Mouse (Mus musculus): ENCODE measurements around the gene Fam183b.
"Not testable (repeated sequence)": the region's sequence is repeated elsewhere in the genome, so short reads cannot be mapped to it uniquely, and the experiment has no call there.

Fam183b gene

DNA sequence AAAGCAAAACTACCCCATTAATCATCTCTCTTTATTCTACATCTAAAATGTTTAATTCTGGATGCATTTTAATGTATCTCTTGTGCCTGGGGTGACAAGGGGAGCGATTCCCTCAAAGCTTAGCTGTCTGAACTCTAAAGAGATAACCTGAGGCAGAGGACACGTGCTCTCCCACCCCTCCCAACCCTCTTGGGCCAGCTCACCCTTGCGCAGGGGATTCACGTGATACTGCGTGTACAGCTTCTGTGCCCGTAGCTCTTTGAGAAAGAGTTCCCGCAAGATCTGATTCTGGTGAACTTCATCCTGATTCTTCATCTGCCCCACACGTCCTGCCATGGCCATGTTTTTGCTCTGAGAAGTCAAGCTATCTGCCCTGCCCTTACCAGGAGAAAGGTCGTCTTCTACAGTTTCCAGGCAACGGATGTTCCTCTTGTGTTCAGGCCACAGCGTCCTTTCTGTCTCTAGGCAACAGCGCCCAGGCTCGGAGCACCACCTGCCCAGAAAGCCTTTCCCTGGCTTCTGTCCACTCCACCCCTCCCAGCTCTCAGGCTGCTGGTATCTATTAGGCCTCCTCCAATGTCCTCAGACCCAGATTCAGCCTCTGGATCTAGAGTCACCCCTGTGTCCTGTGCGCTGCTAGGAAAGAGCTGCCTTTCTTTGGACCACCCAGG is at the start of gene Fam183b:
TSS of gene Fam183b (minus strand) at position 403 of the 671 bp plus-strand sequence.
- DNase-seq = peak; percentile 22

DNA sequence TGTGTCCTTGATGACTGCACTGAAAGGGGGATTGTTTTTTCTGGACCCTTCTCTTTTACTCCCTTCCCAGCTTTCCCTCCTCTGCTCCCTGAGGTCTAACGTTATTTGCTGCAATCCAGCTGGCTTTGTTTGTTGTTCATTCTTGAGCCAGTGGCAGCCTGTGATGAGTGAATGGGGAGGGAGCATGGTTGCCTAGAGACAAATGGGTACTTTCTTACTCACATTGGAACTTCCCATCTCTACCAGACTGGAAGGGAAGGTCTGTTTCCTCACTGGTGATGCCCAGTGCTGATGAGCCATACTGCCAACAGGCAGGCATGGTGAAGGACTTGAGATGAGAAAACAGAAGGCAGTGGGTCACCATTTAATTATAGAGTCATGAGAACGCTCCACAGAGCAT is 48.0 kb upstream of the Fam183b start:
- no peak for DNase-seq

DNA sequence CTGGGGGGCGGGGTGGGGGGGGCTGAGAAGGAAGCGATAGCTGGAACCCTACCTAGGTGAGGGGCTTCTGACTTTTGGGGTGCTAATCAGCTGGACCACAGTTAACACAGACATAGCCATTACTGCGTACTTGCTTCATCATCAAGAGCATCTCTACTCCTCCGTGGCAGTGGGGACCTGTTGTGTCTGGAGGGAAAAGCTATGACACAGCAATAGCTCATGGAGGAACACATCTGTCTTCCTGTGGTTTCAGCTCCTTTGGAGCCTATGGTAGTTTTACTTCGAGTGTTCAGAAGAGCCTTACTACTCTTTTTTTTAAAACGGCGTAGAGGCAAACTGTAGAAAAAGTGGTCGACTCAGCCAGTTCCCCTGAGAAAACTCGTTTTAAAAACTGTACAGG is 45.9 kb upstream of the Fam183b start:
- no peak for DNase-seq

DNA sequence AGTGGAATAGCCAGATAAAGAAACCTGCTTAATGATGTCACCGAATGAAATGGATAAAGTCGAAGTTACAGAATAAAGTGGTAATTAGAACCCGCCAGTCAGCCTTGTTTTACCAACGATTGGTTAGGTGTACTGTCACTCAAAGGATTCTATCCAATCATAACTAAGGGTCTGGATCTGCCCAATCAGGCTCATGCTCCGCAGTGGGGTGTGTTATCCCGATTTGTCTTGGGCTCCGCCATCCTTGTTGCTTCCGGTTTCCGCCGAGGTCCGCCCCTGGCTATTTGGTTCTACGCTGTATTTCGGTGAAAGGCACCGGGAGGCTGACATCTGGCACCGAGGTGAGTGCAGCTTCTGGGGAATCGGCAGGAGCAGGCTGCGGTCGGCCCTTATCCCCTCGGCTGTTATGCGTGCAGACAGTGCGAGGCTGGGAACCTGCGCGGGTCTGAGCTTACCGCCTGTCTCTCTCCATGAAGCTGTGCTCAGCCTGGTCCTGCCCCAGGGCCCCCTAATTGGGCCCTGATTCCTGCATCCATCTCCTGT is 45.2 kb upstream of the Fam183b start, which contains the start of gene Gm12258:
TSS of gene Gm12258 (plus strand) at position 240 of the 543 bp plus-strand sequence.
- peak; percentile 74 for DNase-seq

DNA sequence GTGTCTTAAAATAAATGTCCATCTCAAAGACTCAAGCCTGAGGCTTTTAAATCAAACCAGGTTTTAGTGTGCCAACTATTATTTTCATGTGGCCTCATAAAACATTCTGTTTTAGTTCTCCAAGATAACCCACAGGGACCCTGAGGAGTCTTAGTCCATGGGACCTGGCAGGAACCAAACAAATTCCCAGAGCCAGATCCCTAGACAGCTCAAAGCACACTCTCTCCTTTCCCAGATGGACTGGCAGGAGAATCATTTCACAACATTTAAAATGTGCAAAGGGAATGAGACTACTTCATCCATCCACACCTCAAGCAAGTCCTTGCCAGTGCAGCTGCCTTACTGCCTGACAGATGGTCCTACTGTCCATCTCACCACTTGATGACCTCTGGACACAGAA is 37.2 kb upstream of the Fam183b start, which contains the start of gene Olfr311:
TSS of gene Olfr311 (plus strand) at position 301 of the 400 bp plus-strand sequence.
- not testable (repeated sequence) for DNase-seq

DNA sequence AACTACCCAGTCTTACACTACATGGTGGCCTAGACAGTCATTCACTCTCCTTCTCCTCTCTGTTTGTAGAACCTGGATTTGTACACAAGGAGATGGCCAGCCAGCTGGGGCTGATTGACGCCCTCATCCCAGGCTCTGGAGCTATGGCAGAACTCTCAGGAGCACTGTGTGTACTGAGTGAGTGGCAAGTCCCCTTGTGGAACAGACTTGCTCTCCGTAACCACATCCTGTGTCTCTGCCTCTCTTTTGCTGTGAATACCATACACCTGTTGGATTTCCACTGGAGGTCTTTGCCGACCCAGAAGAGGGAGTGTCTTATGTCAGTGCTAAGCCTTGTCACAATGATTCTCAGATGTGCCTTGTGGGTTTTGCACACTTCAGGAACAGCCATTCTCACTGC is 30.8 kb upstream of the Fam183b start:
- DNase-seq = not testable (repeated sequence)

DNA sequence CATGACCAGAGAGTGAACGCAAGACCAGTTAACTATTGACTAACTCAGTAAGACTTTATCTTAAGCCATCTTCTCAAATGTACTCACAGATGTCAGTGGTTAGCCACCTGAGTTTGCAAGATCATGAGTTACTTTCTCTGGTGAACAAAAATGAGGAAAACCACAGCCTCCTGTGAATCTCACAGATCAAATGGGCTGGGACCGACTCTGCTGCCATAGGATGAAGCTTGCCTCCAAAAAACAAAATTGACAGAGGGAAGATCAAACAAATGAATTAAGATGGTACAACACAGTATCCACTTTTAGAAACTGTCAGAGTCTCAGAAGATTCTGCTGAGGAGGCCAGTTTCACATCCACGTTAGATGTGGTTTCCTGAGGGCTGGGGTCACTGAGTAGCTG is 28.0 kb upstream of the Fam183b start:
- DNase-seq = no peak

DNA sequence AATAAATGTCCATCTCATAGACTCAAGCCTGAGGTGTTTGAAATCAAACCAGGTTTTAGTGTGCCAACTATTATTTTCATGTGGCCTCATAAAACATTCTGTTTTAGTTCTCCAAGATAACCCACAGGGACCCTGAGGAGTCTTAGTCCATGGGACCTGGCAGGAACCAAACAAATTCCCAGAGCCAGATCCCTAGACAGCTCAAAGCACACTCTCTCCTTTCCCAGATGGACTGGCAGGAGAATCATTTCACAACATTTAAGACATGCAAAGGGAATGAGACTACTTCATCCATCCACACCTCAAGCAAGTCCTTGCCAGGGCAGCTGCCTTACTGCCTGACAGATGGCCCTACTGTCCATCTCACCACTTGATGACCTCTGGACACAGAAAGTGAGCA is 27.2 kb upstream of the Fam183b start, which contains the start of gene Olfr312:
TSS of gene Olfr312 (plus strand) at position 301 of the 400 bp plus-strand sequence.
- not testable (repeated sequence) for DNase-seq

DNA sequence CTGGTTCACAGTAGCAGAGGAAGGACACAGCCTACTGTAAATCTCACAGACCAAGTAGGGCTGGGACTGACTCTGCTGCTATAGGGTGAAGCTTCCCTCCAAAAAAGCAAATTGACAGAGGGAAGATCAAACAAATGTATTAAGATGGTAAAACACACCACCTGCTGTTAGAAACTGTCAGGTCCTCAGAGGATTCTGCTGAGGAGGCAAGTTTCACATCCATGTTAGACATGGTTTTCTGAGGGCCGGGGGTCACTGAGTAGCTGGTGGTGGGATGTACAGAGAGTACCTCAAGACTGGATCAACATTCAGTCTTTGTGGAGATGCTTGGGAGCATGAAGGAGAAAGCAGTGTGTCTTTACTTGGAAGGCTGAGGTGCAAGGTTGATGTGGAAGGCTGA is 13.9 kb upstream of the Fam183b start:
- no peak for DNase-seq

DNA sequence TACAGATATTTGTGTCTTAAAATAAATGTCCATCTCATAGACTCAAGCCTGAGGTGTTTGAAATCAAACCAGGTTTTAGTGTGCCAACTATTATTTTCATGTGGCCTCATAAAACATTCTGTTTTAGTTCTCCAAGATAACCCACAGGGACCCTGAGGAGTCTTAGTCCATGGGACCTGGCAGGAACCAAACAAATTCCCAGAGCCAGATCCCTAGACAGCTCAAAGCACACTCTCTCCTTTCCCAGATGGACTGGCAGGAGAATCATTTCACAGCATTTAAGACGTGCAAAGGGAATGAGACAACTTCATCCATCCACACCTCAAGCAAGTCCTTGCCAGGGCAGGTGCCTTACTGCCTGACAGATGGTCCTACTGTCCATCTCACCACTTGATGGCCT is 12.9 kb upstream of the Fam183b start, which contains the start of gene Olfr313:
TSS of gene Olfr313 (plus strand) at position 301 of the 400 bp plus-strand sequence.
- DNase-seq = not testable (repeated sequence)

DNA sequence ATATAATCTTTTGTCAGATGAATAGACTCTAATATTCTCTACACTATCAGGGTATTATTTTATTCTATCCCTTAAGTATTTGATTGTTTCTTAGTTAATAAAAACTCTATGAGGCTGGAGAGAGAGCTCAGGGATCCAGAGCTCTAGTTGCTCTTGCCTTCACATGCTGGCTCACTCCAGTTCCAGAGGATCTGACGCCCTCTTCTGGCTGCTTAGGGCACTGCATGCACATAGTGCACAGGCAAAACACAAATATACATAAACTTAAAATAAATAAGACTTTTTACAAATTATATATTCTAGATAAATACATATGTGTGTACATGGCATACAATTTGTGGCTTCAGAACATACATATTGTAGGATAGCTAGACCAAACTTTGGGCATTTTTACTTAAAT is 10.2 kb upstream of the Fam183b start:
- no peak for DNase-seq

DNA sequence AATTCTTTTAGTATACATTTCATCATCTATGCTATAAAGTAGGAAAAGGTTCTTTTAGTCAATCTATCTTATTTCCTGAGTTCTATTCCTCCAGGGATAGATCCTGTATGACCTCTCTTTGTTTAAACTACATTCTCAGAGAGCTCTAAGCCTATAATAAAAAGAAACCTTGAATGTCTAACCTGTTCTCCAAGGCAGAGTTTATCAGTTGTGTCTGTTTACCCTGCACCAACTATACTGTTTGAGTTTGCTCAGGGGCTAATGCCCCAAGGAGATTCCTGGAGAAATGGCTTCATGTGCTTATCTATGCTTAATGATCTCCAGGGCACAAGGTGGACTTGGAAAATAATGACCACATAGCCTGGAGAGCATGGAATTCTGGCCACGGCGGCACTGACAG is 2.6 kb upstream of the Fam183b start:
- DNase-seq = no peak

DNA sequence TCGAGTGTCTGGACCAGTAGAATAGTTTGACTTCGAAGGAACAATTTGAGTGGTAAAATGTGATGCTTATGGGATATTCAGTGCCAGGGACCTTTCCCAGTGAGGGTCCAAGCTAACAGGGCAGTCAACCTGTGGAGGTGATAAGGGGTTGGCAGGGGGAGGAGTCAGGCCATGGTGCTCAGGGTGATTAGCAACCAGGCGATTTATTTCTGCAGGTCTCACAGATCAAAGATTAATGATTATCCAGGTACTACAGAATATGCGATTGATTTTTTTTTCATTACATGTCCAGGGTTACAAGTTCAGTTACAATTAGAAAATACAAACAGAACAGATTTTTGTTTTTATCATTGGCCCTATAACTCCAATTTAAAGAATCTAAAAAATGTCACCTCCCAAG is 2.1 kb upstream of the Fam183b start:
- no peak for DNase-seq

DNA sequence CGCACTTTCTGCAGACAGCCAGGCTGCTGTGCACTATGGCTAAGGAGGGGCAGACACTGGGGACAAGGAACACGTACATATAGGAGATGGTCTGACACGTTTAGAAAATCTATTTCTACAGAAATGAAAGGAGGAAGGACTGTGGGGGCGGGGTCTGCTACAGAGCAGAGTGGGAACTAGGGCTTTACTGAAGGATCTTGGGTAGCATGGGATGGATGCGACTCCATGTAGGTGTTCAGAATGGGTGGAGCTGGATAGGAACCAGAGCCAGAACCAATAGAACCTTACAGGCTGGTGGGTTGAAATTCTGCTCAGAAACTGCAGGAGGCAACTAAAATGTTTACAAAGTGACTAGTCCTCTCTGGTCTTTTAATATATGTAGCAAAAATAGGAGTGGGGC is 2.0 kb downstream of the Fam183b start:
- no peak for DNase-seq

DNA sequence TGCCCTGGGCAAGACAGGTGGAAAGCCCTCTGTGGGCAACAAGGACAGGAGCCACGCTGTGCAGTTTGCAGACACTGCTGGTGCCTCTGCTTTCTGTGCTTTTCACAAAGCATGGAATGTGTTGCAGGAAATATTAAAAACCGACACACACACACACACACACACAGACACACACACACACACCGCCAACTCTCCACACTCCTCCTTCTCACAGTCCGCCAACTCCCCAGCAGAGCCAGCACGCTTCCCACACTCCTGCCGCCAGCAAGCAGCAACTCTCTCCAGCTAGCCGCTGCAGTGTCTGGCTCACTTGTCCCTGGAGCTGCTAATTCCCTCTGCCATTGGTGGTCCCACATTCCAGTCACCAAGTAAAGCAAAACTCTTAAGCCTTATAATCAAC is 4.9 kb downstream of the Fam183b start:
- DNase-seq = peak; percentile 24

DNA sequence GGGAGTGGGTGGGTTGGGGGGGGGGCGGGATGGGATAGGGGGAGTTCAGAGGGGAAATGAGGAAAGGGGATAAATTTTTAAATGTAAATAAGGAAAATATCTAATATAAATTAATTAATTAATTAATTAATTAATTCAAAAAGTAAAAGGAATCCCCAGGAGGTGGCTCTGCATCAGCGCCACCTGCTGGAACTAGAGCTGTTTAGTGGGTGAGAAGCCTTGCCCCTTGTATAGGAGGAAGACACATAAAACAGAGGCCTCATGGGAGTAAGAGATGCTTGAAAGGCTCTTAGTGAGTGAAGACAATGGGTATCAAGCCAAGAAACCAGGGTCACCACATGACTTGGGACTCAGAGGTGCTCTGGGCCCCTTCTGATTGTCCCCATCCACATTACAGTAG is 5.9 kb downstream of the Fam183b start:
- DNase-seq = no peak

DNA sequence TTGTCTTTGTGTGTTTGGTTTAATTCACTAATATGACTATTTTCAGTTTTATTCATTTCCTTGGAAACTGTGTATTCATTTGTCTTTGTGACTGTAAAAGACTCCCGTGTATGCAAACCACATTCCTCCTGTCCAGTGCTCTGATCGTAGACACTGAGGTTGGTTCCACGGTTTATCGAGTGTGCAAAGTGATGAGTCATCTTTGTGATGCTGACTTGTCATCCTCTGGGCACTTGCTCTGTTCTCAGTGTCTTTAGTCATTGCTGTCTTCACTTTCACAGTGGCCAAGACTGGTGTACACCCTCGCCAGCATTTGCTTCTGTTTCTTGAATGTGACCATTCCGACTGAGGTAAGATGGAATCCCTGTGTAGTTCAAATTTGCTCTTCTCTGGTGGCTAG is 11.1 kb downstream of the Fam183b start:
- no peak for DNase-seq

DNA sequence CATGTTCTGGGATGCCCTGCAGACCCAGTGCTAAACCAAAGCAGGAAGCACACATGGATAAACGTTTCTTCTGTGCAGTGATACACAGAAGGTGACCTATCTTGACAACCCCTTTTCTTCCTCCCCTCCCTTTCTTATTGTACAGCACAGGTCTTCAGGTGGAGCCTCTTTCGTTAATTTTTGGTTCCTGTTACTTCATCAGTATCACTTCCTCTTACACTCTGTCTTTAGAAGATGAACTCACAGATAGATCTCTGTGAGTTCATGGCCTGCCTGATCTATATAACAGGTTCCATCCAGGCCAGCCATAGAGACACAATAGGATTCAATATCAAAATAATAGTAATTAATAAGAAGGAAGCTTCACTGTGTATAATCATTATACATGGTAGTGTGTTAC is 11.7 kb downstream of the Fam183b start:
- no peak for DNase-seq

DNA sequence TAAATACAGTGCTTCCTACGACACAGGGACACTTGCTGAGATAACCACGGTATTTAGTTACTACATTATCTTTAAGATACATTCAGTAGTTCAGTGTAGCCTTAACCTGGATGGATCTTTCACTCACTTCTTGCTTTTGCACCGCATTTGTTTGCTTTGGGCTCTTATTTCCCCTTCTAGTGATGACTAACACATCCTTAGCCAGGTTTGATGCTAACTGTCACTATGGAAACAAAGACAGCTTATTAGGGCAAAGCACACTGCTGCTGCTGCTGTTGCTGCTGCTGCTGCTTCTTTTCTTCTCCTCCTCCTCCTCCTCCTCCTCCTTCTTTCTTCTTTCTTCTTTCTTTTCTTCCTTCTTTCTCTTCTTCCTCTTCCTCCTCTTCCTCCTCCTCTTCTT is 12.2 kb downstream of the Fam183b start:
- no peak for DNase-seq

DNA sequence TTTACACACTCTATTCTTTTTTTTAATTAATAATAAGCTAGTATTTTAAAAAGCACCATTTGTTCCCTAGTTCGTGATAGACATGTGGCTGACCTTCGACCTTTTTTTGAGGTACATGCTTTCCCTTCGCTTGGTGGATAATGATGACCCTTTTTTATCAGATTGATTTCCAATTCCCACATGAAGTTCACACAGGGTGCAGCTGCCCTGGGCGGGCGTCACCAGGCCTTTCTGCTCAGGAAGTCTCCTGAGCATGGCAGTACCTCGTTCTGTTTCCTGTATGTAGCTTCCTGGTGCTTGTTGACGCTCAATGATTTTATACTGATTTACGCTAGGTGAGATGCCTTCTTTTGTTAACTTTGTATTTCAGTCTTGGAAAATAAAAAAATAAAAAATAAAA is 13.4 kb downstream of the Fam183b start:
- DNase-seq = no peak

DNA sequence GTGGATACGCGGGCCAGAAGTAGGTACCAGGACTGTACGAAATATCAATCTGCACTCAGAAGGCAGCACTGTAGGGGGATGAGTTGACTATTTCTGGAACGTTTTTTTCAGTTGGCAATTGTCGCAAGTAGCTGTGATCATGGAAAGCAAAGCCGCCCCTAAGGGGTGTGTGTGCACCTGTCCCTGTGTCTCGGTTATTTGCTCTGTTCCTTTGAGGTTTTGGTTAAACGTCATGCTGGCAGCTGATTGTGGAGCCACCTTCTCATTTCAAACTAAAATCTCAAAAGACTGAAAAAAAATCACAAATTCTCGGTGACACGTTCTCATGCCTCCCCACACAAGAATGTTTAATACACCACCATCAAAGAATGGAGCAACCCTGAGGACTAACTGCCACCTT is 14.1 kb downstream of the Fam183b start:
- DNase-seq = no peak

DNA sequence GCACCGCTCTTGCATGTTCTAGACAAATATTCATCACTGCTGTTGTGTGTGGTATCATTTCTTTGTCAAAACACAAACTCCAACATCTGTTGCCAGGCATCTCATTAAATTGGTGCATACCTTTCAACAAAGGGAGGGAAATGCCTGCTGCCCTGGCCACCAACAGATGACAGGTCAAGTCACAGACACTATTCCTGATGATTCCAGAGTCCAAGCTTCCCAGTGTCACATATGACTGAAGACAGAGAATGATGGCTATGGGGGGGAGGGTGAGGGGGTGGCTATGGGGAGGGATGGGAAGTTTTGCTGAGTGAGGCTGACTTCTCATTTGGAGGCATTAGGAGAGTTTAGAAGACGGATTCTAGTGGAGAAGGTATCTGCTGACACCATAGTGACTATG is 17.6 kb downstream of the Fam183b start:
- no peak for DNase-seq

DNA sequence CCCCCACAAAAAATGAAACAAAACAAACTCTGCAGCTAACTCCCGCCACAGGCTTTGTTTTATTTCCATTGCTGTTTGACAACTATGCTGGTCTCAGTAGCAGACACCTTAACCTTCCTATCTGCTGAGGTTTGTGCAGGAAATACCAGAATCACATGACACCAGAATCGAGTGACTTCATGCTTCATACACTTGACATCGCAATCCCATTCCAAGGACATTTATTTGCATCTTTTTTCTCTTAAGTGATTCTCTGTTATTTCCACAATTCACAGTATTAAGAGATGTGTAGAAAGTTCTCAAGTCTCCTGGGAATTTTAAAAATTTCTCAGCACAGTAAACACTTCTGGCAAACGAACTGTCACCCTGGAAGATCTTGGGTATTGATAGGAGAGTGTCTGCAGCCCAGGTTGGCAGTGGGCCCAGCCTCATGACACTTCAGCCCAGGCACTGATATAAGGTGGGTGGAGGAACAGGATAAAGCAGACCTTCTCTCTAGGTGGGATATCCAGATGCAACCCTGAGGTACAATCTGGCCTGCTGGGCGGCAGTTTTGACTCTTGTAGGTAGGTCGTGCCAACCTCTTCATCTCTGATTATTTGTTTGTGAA is 19.2 kb downstream of the Fam183b start, which contains the start of gene Olfr314:
TSS of gene Olfr314 (plus strand) at position 473 of the 610 bp plus-strand sequence.
- DNase-seq = no peak

DNA sequence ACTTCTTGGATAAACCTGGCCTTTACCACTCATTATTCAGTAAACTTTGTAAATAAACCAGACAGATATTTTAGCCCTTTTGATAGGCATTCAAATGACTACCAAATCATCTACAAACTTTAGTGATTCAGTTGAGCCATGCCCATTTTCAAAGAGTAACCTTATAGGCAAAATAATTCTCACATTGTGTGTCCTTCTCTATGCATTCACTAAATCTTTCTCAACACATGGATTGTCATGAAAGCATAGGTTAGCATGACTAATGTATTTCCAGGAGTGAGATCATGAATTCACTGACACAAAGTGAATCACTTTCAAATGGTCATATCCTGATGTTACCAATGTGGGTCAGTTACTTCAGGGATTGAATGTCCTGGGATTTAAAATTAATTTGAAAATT is 28.9 kb downstream of the Fam183b start, which contains the start of gene Olfr315:
TSS of gene Olfr315 (plus strand) at position 301 of the 400 bp plus-strand sequence.
- DNase-seq = no peak

Data from right cerebral cortex, postnatal 4 days (tissue).